Mouse (Mus musculus) intestine, embryonic 16.5 days (tissue): ENCODE data around the gene Tab1. TPM values are rescaled to one million over a fixed set of nuclear protein-coding genes. Genes with fewer than 3 reads are reported as not detected.

Source experiments
- ATAC-seq: fragments of 200-750 bp; cut with Nextera tagmentation; 2 replicates; pipeline ENCODE4 v1.8.0; 2017; ENCODE audit warnings: moderate TSS enrichment, moderate library complexity
- H3K27ac ChIP-seq: fragments of 300-500 bp; sonication (generic); 2 replicates; pipeline ENCODE4 v1.5.1; 2014; ENCODE audit warnings: mild to moderate bottlenecking, low read length
- H3K27me3 ChIP-seq: fragments of 300-500 bp; sonication (generic); replicated peaks from 2 replicates; pipeline ENCODE4 v1.6.1; 2014; ENCODE audit warnings: low read length, control low read depth, mixed read lengths; ENCODE audit not compliant: control insufficient read depth, insufficient read depth
- H3K36me3 ChIP-seq: fragments of 300-500 bp; sonication (generic); 2 replicates; pipeline ENCODE4 v1.6.1; 2014; ENCODE audit warnings: low read length, control low read depth; ENCODE audit not compliant: control insufficient read depth, insufficient read depth
- H3K4me1 ChIP-seq: fragments of 300-500 bp; sonication (generic); 2 replicates; pipeline ENCODE4 v1.6.1; 2014; ENCODE audit warnings: low read length, control low read depth, mixed read lengths; ENCODE audit not compliant: control insufficient read depth, insufficient read depth
- H3K4me2 ChIP-seq: fragments of 300-500 bp; sonication (generic); 2 replicates; pipeline ENCODE4 v1.6.1; 2014; ENCODE audit warnings: low read depth, low read length, control low read depth
- H3K4me3 ChIP-seq: fragments of 300-500 bp; sonication (generic); 2 replicates; pipeline ENCODE4 v1.5.1; 2014; ENCODE audit warnings: mild to moderate bottlenecking, low read length
- H3K9ac ChIP-seq: fragments of 300-500 bp; sonication (generic); 2 replicates; pipeline ENCODE4 v1.6.1; 2014; ENCODE audit warnings: low read depth, low read length
- H3K9me3 ChIP-seq: fragments of 300-500 bp; sonication (generic); 2 replicates; pipeline ENCODE4 v1.6.1; 2016; ENCODE audit warnings: low read length, control low read depth; ENCODE audit not compliant: control insufficient read depth
- whole genome bisulfite sequencing: fragments of 180-500 bp; shearing (Covaris S2); extraction: QIAGEN DNeasy Blood & Tissue Kit; methylation state at CpG from one replicate; pipeline ENCODE4 v1.1.7; 2014; 5-methylcytosine and 5-hydroxymethylcytosine counted together
- polyA plus RNA-seq: library from polyadenylated mRNA; unstranded; fragments of >200 nt; fragmentation: Nextera tagmentation; extraction: Ambion mirVana; gene quantifications from 2 replicates; pipeline ENCODE4 v1.2.1, GENCODE M21; 2015

The Tab1 gene
- polyA plus RNA-seq, 1 experiment from 2014 or later, result 29.6 TPM

GRCm38 (mm10) chr15:80092041-80092441 lies 40.9 kb upstream of the Tab1 start:
- peaks cover 14% of the 10 kb centered on the region for H3K4me1 ChIP-seq
- peak overlapping the region; percentile 85 for H3K4me2 ChIP-seq
- no peak for ATAC-seq
- no peak overlapping the region for H3K27ac ChIP-seq
- no peaks in the 10 kb centered on the region for H3K36me3 ChIP-seq
- 36% methylated on average over 7 of the region's 7 CpGs for WGBS
- peak overlapping the region; percentile 70 for H3K4me3 ChIP-seq
- no peaks in the 10 kb centered on the region for H3K9me3 ChIP-seq
- H3K27me3 ChIP-seq, result peaks cover 19% of the 10 kb centered on the region
- peak overlapping the region; percentile 80 for H3K9ac ChIP-seq

DNA sequence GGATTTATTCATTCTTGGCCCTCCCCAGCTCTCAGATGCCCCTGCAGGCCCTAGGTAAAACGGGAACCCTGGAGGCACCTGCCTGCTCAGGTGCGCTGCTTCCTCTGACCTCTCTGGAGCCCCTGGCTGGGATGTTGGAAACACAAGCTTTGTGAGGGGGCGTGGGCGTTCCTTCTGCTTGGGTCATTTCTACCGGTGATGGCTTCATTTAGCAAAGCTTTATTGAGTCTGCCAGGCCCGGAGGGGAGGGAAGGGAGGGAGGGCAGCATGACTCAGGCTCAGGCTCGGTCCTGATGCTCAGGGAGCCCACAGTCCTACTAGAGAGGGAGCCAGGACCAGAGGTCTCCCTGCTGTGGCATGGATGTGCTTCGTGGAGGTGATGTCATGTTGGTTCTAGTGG lies 40.3 kb upstream of the Tab1 start:
- WGBS, result 21% methylated on average over 8 of the region's 8 CpGs
- Histone ChIP-seq H3K27me3 (peaks cover 19% of the 10 kb centered on the region), H3K9ac (no peak overlapping the region), H3K4me1 (peaks cover 20% of the 10 kb centered on the region), H3K36me3 (no peaks in the 10 kb centered on the region), H3K27ac (no peak overlapping the region), H3K4me3 (peak overlapping the region; percentile 70; the same call in 1 of the 2 replicates), H3K4me2 (0 out of 2 replicates have a peak overlapping the region, but pooled peaks have one; percentile 10), H3K9me3 (no peaks in the 10 kb centered on the region)
- ATAC-seq, result no peak

DNA sequence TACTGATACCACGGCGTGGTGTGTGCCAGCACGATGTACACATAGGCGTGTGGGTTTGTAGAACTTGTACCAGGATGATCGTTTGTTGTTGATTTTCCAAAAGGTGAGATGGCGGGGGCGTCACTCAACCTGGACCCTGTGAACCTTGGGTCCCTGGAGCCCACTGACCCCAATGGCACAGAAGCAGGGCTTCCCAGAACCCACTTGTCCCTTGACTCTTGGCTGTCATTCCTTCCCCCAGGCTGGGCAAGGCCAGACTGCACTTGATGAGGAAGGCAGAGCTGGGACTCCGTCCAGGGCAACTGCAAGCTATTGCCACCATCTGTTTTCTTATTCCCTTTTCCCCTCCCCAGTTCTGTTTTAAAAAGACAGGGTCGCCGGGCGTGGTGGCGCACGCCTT lies 38.7 kb upstream of the Tab1 start:
- no peak overlapping the region for H3K4me3 ChIP-seq
- 93% methylated on average over 13 of the region's 13 CpGs for WGBS
- no peak for ATAC-seq
- no peaks in the 10 kb centered on the region for H3K9me3 ChIP-seq
- H3K4me2 ChIP-seq, result no peak overlapping the region
- H3K27ac ChIP-seq, result no peak overlapping the region
- H3K36me3 ChIP-seq, result no peaks in the 10 kb centered on the region
- H3K4me1 ChIP-seq, result peaks cover 29% of the 10 kb centered on the region
- peaks cover 19% of the 10 kb centered on the region for H3K27me3 ChIP-seq
- no peak overlapping the region for H3K9ac ChIP-seq

GRCm38 (mm10) chr15:80095596-80095995 lies 37.3 kb upstream of the Tab1 start:
- H3K4me1 ChIP-seq, result peaks cover 28% of the 10 kb centered on the region
- H3K27me3 ChIP-seq, result peaks cover 15% of the 10 kb centered on the region
- H3K4me3 ChIP-seq, result no peak overlapping the region
- H3K4me2 ChIP-seq, result no peak overlapping the region
- peak; percentile 62 for ATAC-seq
- 55% methylated on average over 1 of the region's 1 CpGs for WGBS
- H3K27ac ChIP-seq, result no peak overlapping the region; the same call in 1 of the 2 replicates
- no peaks in the 10 kb centered on the region for H3K9me3 ChIP-seq
- no peaks in the 10 kb centered on the region for H3K36me3 ChIP-seq
- no peak overlapping the region for H3K9ac ChIP-seq

DNA sequence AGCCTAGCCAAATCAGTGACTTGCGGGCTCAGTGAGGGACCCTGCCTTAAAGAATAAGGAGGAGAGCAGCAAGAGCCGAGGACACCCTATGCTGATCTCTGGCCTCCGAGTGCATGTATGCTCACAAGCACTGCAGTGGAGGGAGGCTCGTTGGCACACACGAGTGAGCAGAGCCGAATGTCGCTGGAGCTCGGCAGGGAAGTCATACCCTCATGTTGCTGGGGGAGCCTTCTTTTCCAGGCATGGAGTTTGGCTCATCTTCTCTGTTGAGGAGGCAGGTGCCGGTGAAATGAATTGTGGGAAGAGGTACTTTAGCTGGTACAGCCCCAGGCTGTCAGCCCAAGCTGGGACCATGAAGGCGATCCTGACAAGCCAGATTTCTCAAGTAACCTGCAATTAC lies 36.5 kb upstream of the Tab1 start:
- Histone ChIP-seq H3K27me3 (peaks cover 13% of the 10 kb centered on the region), H3K9ac (0 out of 2 replicates have a peak overlapping the region, but pooled peaks have one; percentile 16), H3K9me3 (no peaks in the 10 kb centered on the region), H3K27ac (no peak overlapping the region; the same call in 1 of the 2 replicates), H3K4me3 (no peak overlapping the region), H3K36me3 (no peaks in the 10 kb centered on the region), H3K4me1 (peaks cover 28% of the 10 kb centered on the region), H3K4me2 (no peak overlapping the region)
- no peak for ATAC-seq
- WGBS, result 78% methylated on average over 10 of the region's 10 CpGs

DNA sequence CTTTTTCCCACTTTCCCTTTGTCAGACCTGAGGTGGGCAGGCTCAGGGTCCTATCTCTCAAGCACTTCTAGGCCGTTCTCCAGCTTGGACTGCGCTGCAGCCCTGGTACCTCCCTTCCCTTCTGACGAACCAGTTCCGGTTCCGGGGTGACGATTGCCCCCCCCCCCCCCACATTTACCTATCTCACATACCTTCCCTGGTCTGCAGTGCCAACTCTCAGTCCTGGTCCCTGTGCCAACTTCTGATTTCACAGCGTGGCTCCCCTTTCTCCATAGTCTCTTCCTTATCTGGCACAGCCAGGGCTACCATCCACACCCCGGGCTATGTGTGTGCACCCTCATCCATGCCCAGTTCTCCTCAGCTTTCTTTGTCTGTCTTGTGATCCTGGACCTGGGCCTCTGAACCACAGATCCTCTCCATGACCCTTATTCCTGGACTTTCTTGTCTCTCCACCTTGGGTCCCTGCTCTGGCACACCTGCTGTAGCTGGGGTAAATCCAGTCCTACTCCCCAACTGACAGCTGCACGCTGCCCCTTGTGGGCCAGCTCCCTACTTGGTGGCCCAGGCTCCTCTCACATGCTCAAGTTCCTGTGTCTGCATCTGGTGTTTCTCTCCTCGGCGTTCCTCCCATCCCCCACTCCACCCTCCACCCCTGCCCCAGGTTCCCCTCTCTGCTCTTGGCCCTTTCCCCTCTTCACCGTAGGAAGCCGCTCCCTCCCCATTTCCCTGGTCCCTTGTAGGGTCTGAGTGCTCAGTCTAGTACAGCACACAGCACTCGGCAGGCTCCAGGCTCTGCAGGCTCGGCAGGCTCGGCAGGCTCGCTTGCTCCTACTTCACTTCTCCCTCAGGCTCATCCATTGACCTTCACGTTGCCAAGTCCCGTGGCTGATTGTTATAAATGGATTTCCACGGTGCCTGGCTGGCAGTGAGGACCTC lies 35.7 kb upstream of the Tab1 start:
- Histone ChIP-seq H3K27ac (peak overlapping the region; percentile 66), H3K4me1 (peaks cover 25% of the 10 kb centered on the region), H3K36me3 (no peaks in the 10 kb centered on the region), H3K4me3 (no peak overlapping the region), H3K27me3 (peaks cover 8% of the 10 kb centered on the region), H3K4me2 (peak overlapping the region; percentile 14; the same call in 1 of the 2 replicates), H3K9me3 (no peaks in the 10 kb centered on the region), H3K9ac (peak overlapping the region; percentile 56)
- WGBS, result 24% methylated on average over 19 of the region's 20 CpGs
- ATAC-seq, result peak; percentile 77

DNA sequence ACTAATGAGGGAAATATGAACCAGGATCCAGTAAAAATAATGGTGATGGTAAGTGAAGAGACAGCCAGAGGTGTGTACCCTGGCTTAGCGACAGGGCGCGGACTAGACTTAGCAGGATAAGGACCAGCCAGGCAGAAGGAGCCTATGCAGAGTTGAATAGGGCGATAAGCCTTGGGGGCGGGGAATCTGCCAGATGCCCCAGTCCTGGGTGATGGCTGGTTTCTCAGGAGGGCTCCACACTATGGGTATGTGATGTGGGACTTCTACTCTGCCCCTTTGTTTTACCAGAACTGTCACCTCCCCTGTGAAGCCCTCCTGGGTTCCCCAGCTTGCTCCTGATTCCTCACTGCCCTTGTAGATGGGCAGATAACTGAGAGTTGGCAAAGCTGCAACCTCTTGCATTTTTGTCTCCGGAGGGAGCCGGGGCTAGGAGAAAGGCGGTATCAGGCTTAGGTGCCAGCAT lies 34.9 kb upstream of the Tab1 start:
- 45% methylated on average over 8 of the region's 8 CpGs for WGBS
- ATAC-seq, result peak; percentile 47
- Histone ChIP-seq H3K4me2 (no peak overlapping the region; the same call in 1 of the 2 replicates), H3K27ac (no peak overlapping the region), H3K27me3 (no peaks in the 10 kb centered on the region), H3K9ac (no peak overlapping the region), H3K36me3 (no peaks in the 10 kb centered on the region), H3K9me3 (no peaks in the 10 kb centered on the region), H3K4me1 (peaks cover 25% of the 10 kb centered on the region; the same call in 1 of the 2 replicates), H3K4me3 (no peak overlapping the region)

DNA sequence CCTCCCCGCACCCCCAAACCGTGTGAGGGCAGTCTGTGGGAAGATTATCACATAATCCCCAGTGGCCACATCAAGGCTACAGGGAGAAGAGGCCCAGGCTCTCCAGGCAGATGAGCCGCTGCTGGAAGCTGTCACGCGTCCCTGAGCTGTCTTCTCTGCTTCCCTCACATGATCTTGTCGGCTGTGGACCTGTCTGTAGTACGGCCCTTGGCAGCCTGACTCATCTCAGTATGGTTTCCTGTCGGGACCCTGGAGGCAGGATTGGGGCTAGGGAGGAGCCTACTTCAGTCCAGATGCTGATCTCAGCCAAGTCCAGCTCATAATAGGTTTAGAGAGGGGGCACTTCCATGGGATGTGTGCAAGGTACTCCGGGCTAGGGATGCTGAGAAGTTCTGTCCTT lies 34.1 kb upstream of the Tab1 start:
- WGBS, result 42% methylated on average over 9 of the region's 9 CpGs
- H3K4me3 ChIP-seq, result no peak overlapping the region

GRCm38 (mm10) chr15:80099477-80099876 lies 33.5 kb upstream of the Tab1 start:
- Histone ChIP-seq H3K9ac (no peak overlapping the region), H3K4me2 (no peak overlapping the region), H3K4me1 (peaks cover 25% of the 10 kb centered on the region; the same call in 1 of the 2 replicates), H3K27ac (no peak overlapping the region), H3K9me3 (no peaks in the 10 kb centered on the region), H3K4me3 (no peak overlapping the region), H3K36me3 (no peaks in the 10 kb centered on the region), H3K27me3 (no peaks in the 10 kb centered on the region)
- no peak for ATAC-seq
- WGBS, result 66% methylated on average over 3 of the region's 3 CpGs

More for the DNA sequence above, 34.1 kb upstream of the Tab1 start:
- H3K36me3 ChIP-seq, result no peaks in the 10 kb centered on the region
- H3K9me3 ChIP-seq, result no peaks in the 10 kb centered on the region
- H3K27ac ChIP-seq, result no peak overlapping the region
- H3K27me3 ChIP-seq, result no peaks in the 10 kb centered on the region
- ATAC-seq, result no peak
- H3K4me2 ChIP-seq, result no peak overlapping the region
- peak overlapping the region; percentile 4; the same call in 1 of the 2 replicates for H3K9ac ChIP-seq
- H3K4me1 ChIP-seq, result peaks cover 25% of the 10 kb centered on the region; the same call in 1 of the 2 replicates
